In the genomic region with DNA sequence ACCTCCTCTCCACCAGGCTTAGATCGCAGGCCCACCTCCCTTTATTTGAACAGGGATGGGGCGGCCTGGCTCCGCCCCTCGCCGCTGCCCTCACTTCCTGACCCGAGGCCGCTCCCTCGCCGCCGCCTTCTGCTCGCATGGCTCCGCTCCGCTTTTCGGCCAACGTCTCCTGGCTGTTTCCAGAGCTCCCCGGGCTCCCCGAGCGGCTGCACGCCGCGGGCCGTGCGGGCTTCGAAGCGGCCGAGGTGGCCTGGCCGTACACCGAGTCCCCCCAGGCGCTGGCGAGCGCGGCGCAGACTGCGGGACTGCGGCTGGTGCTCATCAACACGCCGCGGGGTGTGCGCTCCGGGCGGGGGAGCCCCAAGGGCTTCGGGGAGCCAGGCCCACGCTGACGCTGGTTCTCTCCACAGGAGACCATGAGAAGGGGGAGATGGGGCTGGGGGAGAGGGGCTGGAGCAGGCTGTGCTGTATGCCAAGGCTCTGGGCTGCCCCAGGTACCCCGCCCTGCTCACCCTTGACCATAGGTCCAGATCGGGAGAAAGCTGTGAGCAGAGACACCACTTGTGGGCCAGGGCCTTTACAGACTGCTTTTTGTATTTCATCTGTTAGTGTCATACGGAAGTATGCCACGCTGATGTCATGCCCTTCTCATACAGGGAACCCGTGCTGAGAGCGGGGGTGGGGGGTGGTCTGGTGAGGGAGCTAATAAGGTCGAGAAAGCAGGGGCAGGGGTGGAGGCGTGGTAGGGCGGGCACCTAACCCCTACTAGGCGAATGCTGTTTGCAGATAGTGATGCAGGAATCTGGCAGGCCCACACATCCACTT, we compare ENCODE assay signal across 8 mouse cellular contexts. TPM values are rescaled to one million over a fixed set of nuclear protein-coding genes. Genes with fewer than 3 reads are reported as not detected.
A peak's percentile ranks its signal among the peaks of the same experiment; 100 is the strongest.
DNase-seq lines count a peak whose midpoint lies in the region; ATAC-seq and TF ChIP-seq lines count a peak whose summit lies in the region.

No protein-coding gene starts in this region.

- H3K27me3 ChIP-seq in intestine, embryonic 16.5 days (replicated peaks; ENCODE audit: control insufficient read depth, insufficient read depth, low read length): no peaks in the 10 kb centered on the region
- no peaks in the 10 kb centered on the region for H3K27me3 ChIP-seq in limb, embryonic 12.5 days
- H3K27me3 ChIP-seq in midbrain, embryonic 12.5 days: no peaks in the 10 kb centered on the region
- no peaks in the 10 kb centered on the region for H3K27me3 ChIP-seq in small intestine, adult 2 months (ENCODE audit: control insufficient read depth, insufficient read depth, low read length)

- TF ChIP-seq CTCF in small intestine, adult 2 months (IDR thresholded peaks at IDR 0.05; ENCODE audit: extremely low read depth, insufficient read length, insufficient replicate concordance, low read depth, low read length): no peak

- peak overlapping the region; percentile 91 for H3K4me2 ChIP-seq in intestine, embryonic 16.5 days (ENCODE audit: low read depth, low read length)
- peak overlapping the region; percentile 89 for H3K4me2 ChIP-seq in limb, embryonic 12.5 days
- peak overlapping the region; percentile 73 for H3K4me2 ChIP-seq in midbrain, embryonic 12.5 days (replicated peaks)

- no peaks in the 10 kb centered on the region for H3K9me3 ChIP-seq in intestine, embryonic 16.5 days (ENCODE audit: control insufficient read depth, low read length)
- no peaks in the 10 kb centered on the region for H3K9me3 ChIP-seq in limb, embryonic 12.5 days
- no peaks in the 10 kb centered on the region for H3K9me3 ChIP-seq in midbrain, embryonic 12.5 days

- H3K36me3 ChIP-seq in intestine, embryonic 16.5 days (ENCODE audit: control insufficient read depth, insufficient read depth, low read length): peaks cover 17% of the 10 kb centered on the region
- H3K36me3 ChIP-seq in limb, embryonic 12.5 days: peaks cover 37% of the 10 kb centered on the region
- H3K36me3 ChIP-seq in midbrain, embryonic 12.5 days: peaks cover 37% of the 10 kb centered on the region
- peaks cover 27% of the 10 kb centered on the region for H3K36me3 ChIP-seq in small intestine, adult 2 months (ENCODE audit: control insufficient read depth, insufficient read depth, low read length)

- peak overlapping the region; percentile 92 for H3K27ac ChIP-seq in intestine, embryonic 16.5 days (ENCODE audit: low read length)
- H3K27ac ChIP-seq in limb, embryonic 12.5 days: peak overlapping the region; percentile 95
- peak overlapping the region; percentile 93 for H3K27ac ChIP-seq in midbrain, embryonic 12.5 days (replicated peaks)
- H3K27ac ChIP-seq in small intestine, adult 2 months (ENCODE audit: insufficient read depth, low read depth, low read length): peak overlapping the region; percentile 69

- peak; percentile 85 for ATAC-seq in granulocyte monocyte progenitor cell, adult 5-6 weeks (replicated peaks; ENCODE audit: poor library complexity, severe bottlenecking)
- peak; percentile 79 for ATAC-seq in intestine, embryonic 16.5 days
- peak; percentile 75 for ATAC-seq in limb, embryonic 12.5 days (ENCODE audit: insufficient number of reproducible peaks, insufficient read depth, low FRiP score, low TSS enrichment, low read depth)
- peak; percentile 82 for ATAC-seq in midbrain, embryonic 12.5 days (ENCODE audit: low FRiP score, low read depth)

- TF ChIP-seq POLR2A in small intestine, adult 2 months (IDR thresholded peaks at IDR 0.05; ENCODE audit: low read depth, low read length): peak; percentile 67

- H3K4me3 ChIP-seq in intestine, embryonic 16.5 days (ENCODE audit: low read length): peak overlapping the region; percentile 83
- peak overlapping the region; percentile 73 for H3K4me3 ChIP-seq in limb, embryonic 12.5 days (replicated peaks)
- peak overlapping the region; percentile 66 for H3K4me3 ChIP-seq in midbrain, embryonic 12.5 days
- peak overlapping the region; percentile 97 for H3K4me3 ChIP-seq in small intestine, adult 2 months (ENCODE audit: low read depth, low read length)

- peak overlapping the region; percentile 95 for H3K9ac ChIP-seq in intestine, embryonic 16.5 days (ENCODE audit: low read depth, low read length)
- H3K9ac ChIP-seq in limb, embryonic 12.5 days (replicated peaks): peak overlapping the region; percentile 84
- H3K9ac ChIP-seq in midbrain, embryonic 12.5 days (replicated peaks): peak overlapping the region; percentile 84

- DNase-seq in 3T3-L1 (ENCODE audit: low read depth, low spot score): peak; percentile 66
- peak; percentile 85 for DNase-seq in adrenal gland, postnatal 10 days
- peak; percentile 82 for DNase-seq in embryo, embryonic 9.5 days (ENCODE audit: extremely low spot score)

- WGBS in intestine, embryonic 16.5 days: 1% methylated on average over 54 of the region's 54 CpGs
- WGBS in limb, embryonic 12.5 days: under 1% methylated on average over 54 of the region's 54 CpGs
- under 1% methylated on average over 54 of the region's 54 CpGs for WGBS in midbrain, embryonic 12.5 days
- 2% methylated on average over 54 of the region's 54 CpGs for WGBS in small intestine, adult 2 months

- H3K4me1 ChIP-seq in intestine, embryonic 16.5 days (ENCODE audit: control insufficient read depth, insufficient read depth, low read length): peaks cover 8% of the 10 kb centered on the region
- peaks cover 12% of the 10 kb centered on the region for H3K4me1 ChIP-seq in limb, embryonic 12.5 days (replicated peaks)
- peaks cover 16% of the 10 kb centered on the region for H3K4me1 ChIP-seq in midbrain, embryonic 12.5 days
- H3K4me1 ChIP-seq in small intestine, adult 2 months (ENCODE audit: control insufficient read depth, insufficient read depth, insufficient read length, low read length): peaks cover 19% of the 10 kb centered on the region

RNA-seq across cellular contexts. Expression of gene Szt2, which starts 49.0 kb away (rescaled TPM):
- 10 to 100 TPM; 13.1 to 26.3 TPM for total RNA-seq in adrenal gland, postnatal 10 days (2021)
- total RNA-seq in granulocyte monocyte progenitor cell, adult 5-6 weeks (2014; fragmentation: Nextera tagmentation): 20.6 and 25.0 TPM in 2 replicates
- 3.7 and 4.0 TPM in 2 replicates for total RNA-seq in granulocyte monocyte progenitor cell, adult 5-6 weeks (2017)
- 4.5 and 4.7 TPM in 2 replicates for polyA plus RNA-seq in intestine, embryonic 16.5 days (2015; fragmentation: Nextera tagmentation; extraction: Ambion mirVana)
- polyA plus RNA-seq in limb, embryonic 12.5 days (2016; fragmentation: Nextera tagmentation; extraction: Ambion mirVana): 11.1 and 11.7 TPM in 2 replicates
- polyA plus RNA-seq in midbrain, embryonic 12.5 days (2016; fragmentation: Nextera tagmentation; extraction: Ambion mirVana): 12.0 and 13.6 TPM in 2 replicates
- polyA plus RNA-seq in small intestine, adult 2 months (2012; rRNA removed): 18.5 and 35.1 TPM in 2 replicates

RNA-seq across cellular contexts. Expression of gene Med8, which starts 49.0 kb away (rescaled TPM):
- total RNA-seq in adrenal gland, postnatal 10 days (2021): 10 to 100 TPM; 63.3 to 73.5 TPM
- 75.7 and 79.4 TPM in 2 replicates for total RNA-seq in granulocyte monocyte progenitor cell, adult 5-6 weeks (2014; fragmentation: Nextera tagmentation)
- total RNA-seq in granulocyte monocyte progenitor cell, adult 5-6 weeks (2017): 94.8 and 103 TPM in 2 replicates
- 96.6 and 107 TPM in 2 replicates for polyA plus RNA-seq in intestine, embryonic 16.5 days (2015; fragmentation: Nextera tagmentation; extraction: Ambion mirVana)
- polyA plus RNA-seq in limb, embryonic 12.5 days (2016; fragmentation: Nextera tagmentation; extraction: Ambion mirVana): 116 and 127 TPM in 2 replicates
- polyA plus RNA-seq in midbrain, embryonic 12.5 days (2016; fragmentation: Nextera tagmentation; extraction: Ambion mirVana): 144 and 147 TPM in 2 replicates
- 10.7 and 19.5 TPM in 2 replicates for polyA plus RNA-seq in small intestine, adult 2 months (2012; rRNA removed)

Comparison
In these comparisons a context has a peak if more than half of its experiments do, and no peak if none do; other contexts are left out.
1. Peak in every context shown above with its lines: DNase-seq, ATAC-seq, H3K4me3 ChIP-seq and H3K27ac ChIP-seq.